Mouse (Mus musculus) spleen, adult 2 months (tissue): ENCODE measurements at regions not wholly inside any gene's neighbourhood (a gene's known extent, or its start where the extent isn't known, plus 50 kb on each side); places are given as distances from the start of the nearest gene placed in this dataset.

Source experiments
- DNase-seq, 2 experiments: peaks; one replicate each; pipeline versions ENCODE4 v3.0.0 to v3.0.0-alpha.2; 2012 to 2021; ENCODE audit warnings: low spot score in 2 of 2, low read depth in 1 of 2
- H3K27ac ChIP-seq: fragments of 200-500 bp; 2 replicates; pipeline ENCODE4 v1.5.1; 2012; ENCODE audit warnings: low read length, inconsistent platforms; ENCODE audit not compliant: insufficient read depth
- H3K27me3 ChIP-seq: fragments of 200-500 bp; 2 replicates; pipeline ENCODE4 v1.6.1; 2012; ENCODE audit warnings: mild to moderate bottlenecking, moderate library complexity, low read length, inconsistent platforms; ENCODE audit not compliant: control insufficient read depth, insufficient read depth
- H3K36me3 ChIP-seq: fragments of 200-500 bp; 2 replicates; pipeline ENCODE4 v1.6.1; 2012; ENCODE audit warnings: mild to moderate bottlenecking, low read length, inconsistent platforms; ENCODE audit not compliant: control insufficient read depth, insufficient read depth
- H3K4me1 ChIP-seq: fragments of 200-500 bp; 2 replicates; pipeline ENCODE4 v1.6.1; 2011; ENCODE audit warnings: inconsistent platforms; ENCODE audit not compliant: control insufficient read depth, insufficient read depth, insufficient read length
- H3K4me3 ChIP-seq: fragments of 200-500 bp; 2 replicates; pipeline ENCODE4 v1.5.1; 2011; ENCODE audit warnings: mild to moderate bottlenecking, inconsistent platforms; ENCODE audit not compliant: insufficient read depth, insufficient read length; ENCODE audit errors: extremely low read depth
- CTCF ChIP-seq: fragments of 200-500 bp; IDR thresholded peaks from 2 replicates; pipeline ENCODE4 v1.5.1; 2011; ENCODE audit warnings: mild to moderate bottlenecking, inconsistent platforms; ENCODE audit not compliant: insufficient read depth, insufficient read length, insufficient replicate concordance; ENCODE audit errors: extremely low read depth
- POLR2A ChIP-seq: fragments of 200-500 bp; IDR thresholded peaks from 2 replicates; pipeline ENCODE4 v1.6.1; 2011; ENCODE audit warnings: low read depth, low read length, inconsistent platforms
- WGBS: fragments of 180-500 bp; shearing (Covaris S2); methylation state at CpG from one replicate; pipeline ENCODE4 v1.1.7; 2018; 5-methylcytosine and 5-hydroxymethylcytosine counted together

DNA sequence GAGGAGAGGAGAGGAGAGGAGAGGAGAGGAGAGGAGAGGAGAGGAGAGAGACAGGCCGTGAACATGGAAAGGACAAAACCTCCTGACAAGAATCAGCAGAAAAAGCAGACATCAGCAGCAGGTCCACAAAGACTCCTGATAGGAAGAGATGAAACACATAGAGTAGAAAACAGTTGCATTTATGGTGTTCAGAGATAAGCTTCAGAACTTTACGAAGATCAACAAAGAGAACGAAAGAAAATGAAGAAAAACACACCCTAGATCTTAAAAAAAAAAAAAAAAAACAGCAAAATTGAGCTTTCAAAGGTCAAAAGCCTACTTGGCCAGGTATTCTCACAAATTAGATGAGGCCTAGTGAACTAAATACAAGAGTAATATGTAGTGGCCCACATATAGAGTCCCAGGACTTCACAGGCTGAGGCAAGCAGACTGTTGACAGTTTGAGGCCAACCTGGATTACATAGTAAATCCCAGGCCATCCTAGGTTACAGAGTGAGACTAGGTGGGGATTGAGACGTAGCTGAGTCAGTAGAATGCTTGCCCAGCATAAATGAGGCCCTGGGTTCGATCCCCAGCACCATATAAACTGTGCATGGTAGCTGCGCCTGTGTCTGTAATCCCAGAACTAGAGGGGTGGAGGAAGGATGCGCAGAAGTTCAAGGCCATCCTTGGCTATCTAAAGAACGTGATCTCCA, 111.6 kb upstream of the Klf3 start:
- Histone ChIP-seq H3K4me3 (no peak overlapping the region), H3K4me1 (no peaks in the 10 kb centered on the region), H3K27me3 (no peaks in the 10 kb centered on the region), H3K27ac (no peak overlapping the region), H3K36me3 (no peaks in the 10 kb centered on the region)
- no peak for TF ChIP-seq POLR2A
- TF ChIP-seq CTCF, result no peak
- no peak for DNase-seq
- 88% methylated on average over 8 of the region's 8 CpGs for WGBS

DNA sequence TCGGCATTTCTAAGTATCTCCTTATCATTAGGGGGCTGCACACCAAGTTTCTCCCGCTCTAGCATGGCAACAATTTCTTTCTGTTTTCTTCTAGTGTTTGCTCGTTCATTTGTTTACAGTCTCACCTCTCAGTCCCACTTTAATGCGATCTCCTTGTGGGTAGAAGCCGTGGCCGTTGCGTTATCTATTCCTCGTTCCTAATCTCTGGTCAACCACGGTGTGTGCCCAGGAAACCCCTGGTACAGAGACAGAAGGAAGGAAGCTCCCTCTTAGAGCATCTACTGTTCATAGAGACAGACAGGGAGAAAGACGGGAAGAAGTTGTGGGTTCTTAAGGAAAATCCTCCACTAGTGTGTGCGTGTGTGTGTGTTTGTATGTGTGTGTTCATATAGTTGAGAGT, 110.9 kb upstream of the Klf3 start:
- no peaks in the 10 kb centered on the region for H3K36me3 ChIP-seq
- 83% methylated on average over 11 of the region's 11 CpGs for WGBS
- H3K4me1 ChIP-seq, result no peaks in the 10 kb centered on the region
- no peaks in the 10 kb centered on the region for H3K27me3 ChIP-seq
- no peak overlapping the region for H3K27ac ChIP-seq
- no peak overlapping the region for H3K4me3 ChIP-seq
- TF ChIP-seq POLR2A, result no peak
- TF ChIP-seq CTCF, result no peak
- no peak for DNase-seq

- no peak for DNase-seq
- Histone ChIP-seq H3K4me3 (no peak overlapping the region), H3K4me1 (no peaks in the 10 kb centered on the region), H3K27me3 (no peaks in the 10 kb centered on the region), H3K36me3 (no peaks in the 10 kb centered on the region), H3K27ac (no peak overlapping the region)
- TF ChIP-seq POLR2A, result no peak
- TF ChIP-seq CTCF, result no peak
- WGBS, result 78% methylated on average over 8 of the region's 8 CpGs
Observed at GRCm38 (mm10) chr5:64693616-64694015, 109.6 kb upstream of the Klf3 start.

GRCm38 (mm10) chr5:64694606-64695005, 108.6 kb upstream of the Klf3 start:
- Histone ChIP-seq H3K4me1 (no peaks in the 10 kb centered on the region), H3K27ac (no peak overlapping the region), H3K27me3 (no peaks in the 10 kb centered on the region), H3K36me3 (no peaks in the 10 kb centered on the region), H3K4me3 (no peak overlapping the region)
- TF ChIP-seq CTCF (no peak), POLR2A (no peak)
- WGBS, result 95% methylated on average over 8 of the region's 8 CpGs
- no peak for DNase-seq

- Histone ChIP-seq H3K36me3 (no peaks in the 10 kb centered on the region), H3K27me3 (no peaks in the 10 kb centered on the region), H3K4me1 (no peaks in the 10 kb centered on the region), H3K27ac (no peak overlapping the region), H3K4me3 (no peak overlapping the region)
- no peak for DNase-seq
- no peak for TF ChIP-seq POLR2A
- no peak for TF ChIP-seq CTCF
- 92% methylated on average over 14 of the region's 14 CpGs for WGBS
Observed at GRCm38 (mm10) chr5:64696099-64696498, 107.1 kb upstream of the Klf3 start.

DNA sequence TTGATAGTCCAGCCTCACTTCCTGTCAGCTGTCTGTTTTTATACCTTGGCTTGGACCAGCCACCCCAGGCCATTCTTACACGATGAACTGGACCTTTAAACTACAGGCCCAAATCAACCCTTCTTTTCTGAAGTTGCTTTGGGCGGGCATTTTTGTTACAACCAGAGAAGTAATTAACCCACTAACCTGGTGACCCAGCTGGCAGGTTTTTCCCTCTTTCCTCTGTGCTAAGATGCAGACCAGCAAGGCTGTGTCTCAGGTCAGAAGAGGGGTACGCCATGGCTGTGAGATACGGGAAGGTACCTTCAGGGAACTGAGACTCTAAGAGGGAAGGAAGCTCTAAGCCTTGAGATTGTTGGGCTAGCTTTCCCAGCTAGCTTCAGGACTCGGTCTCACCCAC, 105.7 kb upstream of the Klf3 start:
- Histone ChIP-seq H3K4me1 (no peaks in the 10 kb centered on the region), H3K27me3 (no peaks in the 10 kb centered on the region), H3K36me3 (no peaks in the 10 kb centered on the region), H3K27ac (no peak overlapping the region), H3K4me3 (no peak overlapping the region)
- no peak for DNase-seq
- WGBS, result 92% methylated on average over 5 of the region's 5 CpGs
- TF ChIP-seq CTCF, result no peak
- TF ChIP-seq POLR2A, result no peak

GRCm38 (mm10) chr5:64698458-64699116, 104.6 kb upstream of the Klf3 start:
- H3K27me3 ChIP-seq, result no peaks in the 10 kb centered on the region
- no peaks in the 10 kb centered on the region; the same call in 1 of the 2 replicates for H3K4me1 ChIP-seq
- no peak overlapping the region for H3K27ac ChIP-seq
- WGBS, result 89% methylated on average over 6 of the region's 6 CpGs
- H3K36me3 ChIP-seq, result no peaks in the 10 kb centered on the region
- TF ChIP-seq POLR2A (no peak), CTCF (no peak)
- no peak for DNase-seq
- H3K4me3 ChIP-seq, result no peak overlapping the region
